Mouse (Mus musculus): ENCODE measurements around the gene Lamb3.
"Not testable (repeated sequence)": the region's sequence is repeated elsewhere in the genome, so short reads cannot be mapped to it uniquely, and the experiment has no call there.

Lamb3 gene

DNA sequence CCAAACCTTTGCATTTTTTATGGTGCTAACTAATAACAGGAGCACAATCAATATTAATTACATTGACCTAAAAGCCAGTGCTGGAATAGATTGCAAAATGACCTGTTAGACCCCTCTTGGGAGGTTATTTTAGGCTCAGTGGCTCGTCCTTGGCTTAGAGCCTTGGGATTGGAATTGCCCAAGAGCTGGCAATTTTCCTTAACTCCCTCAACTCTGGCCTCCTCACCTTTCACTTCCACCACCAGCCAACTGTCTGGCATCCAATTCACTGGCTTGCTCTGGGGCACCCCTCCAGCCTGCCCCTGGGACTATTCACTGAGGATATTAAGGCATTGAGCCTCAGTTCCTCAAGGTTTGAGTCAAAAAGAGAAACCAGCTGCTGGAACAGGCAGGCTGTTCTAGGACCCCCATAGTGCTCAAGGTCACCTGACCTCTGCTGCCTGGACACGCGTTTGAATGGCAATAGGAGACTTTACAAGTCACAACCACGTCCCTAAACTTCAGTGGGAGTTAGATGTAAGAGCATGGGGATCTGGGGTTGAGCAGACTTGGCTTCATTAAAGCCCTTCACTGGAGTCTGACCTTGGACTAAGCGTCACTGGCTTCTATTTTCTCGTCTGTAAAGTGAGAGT, 71.0 kb downstream of the Lamb3 start:
- no peak for DNase-seq (ENCODE audit: low read depth, low spot score)

DNA sequence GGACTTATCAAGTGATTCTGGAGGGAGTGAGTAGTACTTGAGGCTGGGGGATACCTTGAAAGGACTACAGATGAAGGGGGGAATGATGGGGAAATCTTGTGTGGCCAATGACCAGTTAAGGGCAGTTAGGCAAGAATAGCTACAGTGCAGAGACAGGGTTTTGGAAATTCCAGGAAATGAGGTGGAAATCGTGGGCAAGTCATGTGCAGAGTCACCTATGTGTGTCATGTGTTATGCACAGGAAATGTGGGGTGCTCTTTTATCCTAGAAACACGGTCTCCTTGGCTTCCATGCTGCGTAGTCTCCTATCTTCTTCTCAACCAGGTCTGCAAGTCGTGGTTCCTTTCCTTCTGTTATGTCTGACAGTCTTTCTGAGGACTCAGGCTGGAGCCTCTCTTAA, 72.0 kb downstream of the Lamb3 start:
- no peak for DNase-seq (ENCODE audit: low read depth, low spot score)

DNA sequence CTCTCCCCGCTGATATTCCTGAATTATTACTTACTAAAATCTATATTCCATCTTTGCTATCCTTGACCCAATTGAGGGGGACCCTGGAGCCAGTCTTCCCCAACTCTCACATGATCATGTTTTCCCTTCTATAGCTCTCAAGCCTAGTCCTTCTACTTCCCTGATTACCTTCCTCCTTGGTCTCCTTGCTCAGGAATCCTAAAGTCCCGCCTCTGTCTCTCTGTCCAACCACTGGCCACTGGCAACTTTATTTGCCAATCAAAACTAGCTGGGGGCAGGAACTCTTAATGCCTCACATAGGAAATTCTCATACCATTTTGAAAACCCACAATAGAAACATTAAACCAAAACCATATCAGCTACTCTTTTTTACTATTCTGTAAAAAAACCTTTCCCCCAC, 73.8 kb downstream of the Lamb3 start:
- DNase-seq (ENCODE audit: low read depth, low spot score), result no peak

DNA sequence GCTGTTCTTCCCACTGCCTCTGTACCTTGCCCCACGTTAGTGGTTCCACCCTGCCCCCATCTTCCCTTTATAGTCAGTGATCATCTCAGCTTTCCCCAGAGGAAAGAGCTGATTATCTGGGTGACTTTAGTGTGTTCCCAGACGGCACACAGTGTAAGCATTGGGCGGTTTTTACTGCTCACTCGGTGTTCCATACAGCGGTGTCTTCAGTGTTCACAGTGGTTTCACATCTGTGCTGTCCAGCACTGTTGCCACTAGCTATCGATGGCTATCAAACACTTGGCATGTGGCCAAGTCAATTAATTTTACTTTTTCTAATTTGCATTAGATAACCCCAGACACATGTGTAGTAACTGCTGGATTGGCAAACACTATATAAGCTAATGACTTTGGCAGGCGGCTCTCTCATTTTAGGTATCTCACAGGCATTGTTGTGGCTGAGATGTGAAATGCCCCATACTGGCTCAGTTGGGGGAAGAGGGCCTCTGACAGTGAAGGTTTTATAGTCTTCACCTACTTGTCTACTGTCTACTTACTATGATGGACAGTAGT, 76.8 kb downstream of the Lamb3 start:
- no peak for DNase-seq (ENCODE audit: low read depth, low spot score)

DNA sequence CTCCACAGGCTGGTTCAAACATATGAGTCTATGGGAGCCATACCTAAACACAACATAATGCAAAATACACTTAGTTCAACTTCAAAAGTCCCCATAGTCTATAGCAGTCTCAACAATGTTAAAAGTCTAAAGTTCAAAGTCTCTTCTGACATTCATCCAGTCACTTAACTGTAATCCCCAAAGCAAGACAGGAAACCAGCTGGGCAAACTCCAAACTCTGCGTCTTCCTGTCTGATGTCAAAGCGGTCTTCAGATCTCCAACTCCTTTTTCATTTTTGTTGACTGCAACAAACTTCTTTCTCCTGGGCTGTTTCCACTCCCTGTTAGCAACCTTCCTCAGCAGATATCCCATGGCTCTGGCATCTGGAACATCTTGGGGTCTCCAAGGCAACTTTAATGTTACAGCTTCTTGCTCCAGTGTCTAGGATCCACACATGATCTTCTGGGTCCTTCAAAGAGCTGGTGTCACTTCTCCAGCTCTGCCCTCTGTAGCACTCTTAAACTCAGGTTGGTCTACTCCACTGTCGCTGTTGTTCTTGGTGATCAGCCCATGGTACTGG, 78.3 kb downstream of the Lamb3 start:
- DNase-seq (ENCODE audit: low read depth, low spot score), result not testable (repeated sequence)

DNA sequence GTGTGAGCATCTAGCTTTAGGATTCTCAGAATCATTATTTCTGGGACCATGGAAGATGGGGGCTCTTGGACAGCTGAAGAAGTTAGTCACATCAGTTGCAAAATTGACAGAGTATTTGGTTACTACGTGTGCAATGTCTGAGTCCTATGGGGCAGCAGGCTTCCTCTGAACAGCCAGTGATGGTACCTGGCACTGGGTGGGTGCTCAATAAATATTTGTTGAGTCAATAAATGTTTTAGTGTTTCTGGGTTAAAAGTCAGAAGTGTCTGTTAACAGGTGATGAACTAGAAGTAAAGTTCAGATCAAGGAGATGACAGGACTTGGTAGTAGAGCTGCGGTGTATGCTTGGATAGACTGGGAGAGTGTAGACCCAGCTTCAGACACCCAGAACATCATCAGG, 80.1 kb downstream of the Lamb3 start:
- no peak for DNase-seq (ENCODE audit: low read depth, low spot score)

DNA sequence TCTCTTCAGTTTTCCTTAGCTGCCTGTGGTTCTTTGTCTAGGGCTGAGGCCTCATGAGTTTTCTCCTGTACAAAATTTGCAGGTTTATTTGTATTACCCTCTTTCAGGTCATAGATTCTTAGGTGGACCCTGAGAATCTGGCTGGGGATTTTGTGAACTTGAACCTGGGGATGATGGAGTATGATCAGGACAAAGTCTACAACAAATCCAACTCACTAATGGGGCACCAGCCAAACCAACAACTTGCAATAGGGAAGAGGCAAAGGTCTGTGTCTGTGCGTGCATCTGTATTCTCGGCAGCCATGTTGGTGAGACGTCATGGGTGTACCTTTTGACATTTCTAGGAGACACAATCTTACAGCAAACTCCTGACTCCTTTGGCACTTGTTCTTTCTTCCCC, 81.6 kb downstream of the Lamb3 start:
- no peak for DNase-seq (ENCODE audit: low read depth, low spot score)

DNA sequence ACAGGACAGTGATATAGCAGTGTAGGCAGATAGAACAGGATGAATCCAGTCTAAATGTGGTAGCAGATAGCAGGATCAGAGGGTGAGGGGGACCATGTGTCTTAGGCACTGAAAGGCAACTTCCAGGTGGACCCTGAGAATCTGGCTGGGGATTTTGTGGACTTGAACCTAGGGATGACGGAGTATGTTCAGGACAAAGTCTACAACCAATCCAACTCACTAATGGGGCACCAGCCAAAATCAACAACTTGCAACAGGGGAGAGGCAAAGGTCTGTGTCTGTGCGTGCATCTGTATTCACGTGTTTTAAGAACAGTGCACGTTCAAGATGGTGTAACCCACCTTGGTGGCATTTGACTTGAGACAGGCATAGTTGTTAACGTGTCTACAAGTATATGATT, 82.4 kb downstream of the Lamb3 start:
- no peak for DNase-seq (ENCODE audit: low read depth, low spot score)

DNA sequence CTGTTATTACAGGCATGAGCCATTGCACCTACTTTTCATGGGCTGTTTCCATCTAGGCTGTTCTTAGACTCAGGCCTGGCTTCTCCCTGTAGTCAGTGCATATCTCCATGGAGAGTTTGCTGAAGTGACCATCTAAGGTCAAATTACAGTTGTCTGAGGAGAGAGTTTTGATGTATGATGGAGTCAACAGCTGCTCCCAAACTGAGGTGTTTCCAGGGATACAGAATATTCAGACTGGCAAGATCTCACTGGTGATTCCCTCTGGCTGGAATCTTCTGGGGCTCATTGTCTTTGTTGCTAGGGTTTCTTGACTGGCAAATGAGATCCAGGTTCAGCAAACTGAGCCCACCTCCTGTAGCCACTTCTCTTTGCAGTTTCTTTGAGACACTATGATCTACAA, 83.2 kb downstream of the Lamb3 start:
- DNase-seq (ENCODE audit: low read depth, low spot score), result no peak

DNA sequence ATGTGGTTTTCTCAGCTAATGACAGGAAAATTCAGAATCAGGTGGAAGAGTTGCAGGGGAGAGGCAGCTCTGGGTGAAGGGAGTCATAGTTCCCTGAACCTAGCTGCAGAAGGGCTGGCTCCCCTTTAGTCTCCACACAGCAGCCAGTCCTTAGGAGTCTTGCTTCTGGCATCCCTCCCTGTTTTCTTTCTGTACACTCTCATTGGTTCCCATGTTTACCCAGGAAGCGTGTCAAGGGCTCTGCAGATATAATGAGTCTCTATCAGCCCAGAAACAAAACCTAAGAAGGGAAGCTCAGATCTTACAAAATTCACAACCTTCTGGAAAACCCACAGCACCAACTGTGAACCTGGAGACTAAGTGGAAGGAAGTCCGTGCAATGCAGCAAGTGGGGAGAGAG, 85.5 kb downstream of the Lamb3 start:
- DNase-seq (ENCODE audit: low read depth, low spot score), result no peak

DNA sequence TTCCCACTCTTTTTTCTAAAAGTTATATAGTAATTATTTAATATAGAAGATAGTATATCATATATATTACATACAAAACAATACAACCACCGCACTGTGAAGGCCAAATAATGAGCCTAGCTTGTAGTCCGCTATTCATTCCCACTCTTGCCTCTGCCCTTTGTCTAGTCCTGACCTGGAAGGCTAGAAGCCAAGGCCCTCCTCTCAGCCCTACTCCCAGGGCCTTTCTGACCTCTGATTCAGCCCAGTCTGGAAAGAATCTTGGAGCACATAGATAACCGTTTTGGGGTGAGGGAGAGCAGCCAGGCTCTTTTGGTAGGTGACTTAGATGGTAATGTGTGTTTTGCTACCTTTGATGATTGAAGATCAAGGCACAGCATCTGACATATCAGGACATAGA, 86.4 kb downstream of the Lamb3 start:
- DNase-seq (ENCODE audit: low read depth, low spot score), result no peak

DNA sequence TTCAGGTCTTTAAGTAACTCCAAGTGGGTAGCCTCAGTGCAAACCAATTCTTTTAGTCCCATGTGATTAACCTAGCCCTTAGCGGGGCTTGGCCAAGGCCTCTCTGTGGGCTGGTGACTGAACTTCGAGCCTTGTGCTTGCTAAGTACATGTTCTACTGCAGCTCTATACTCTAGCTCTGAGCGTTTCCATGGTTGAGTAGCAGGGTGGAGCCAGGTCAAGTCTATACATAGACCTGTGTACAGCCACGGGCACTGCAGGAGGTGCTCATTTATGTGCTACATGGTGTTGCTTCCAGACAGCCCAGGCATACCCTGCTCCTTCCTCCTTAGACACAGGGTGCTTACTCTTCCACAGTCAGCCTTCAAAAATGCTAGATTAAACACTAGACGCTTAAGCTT, 88.4 kb downstream of the Lamb3 start:
- DNase-seq (ENCODE audit: low read depth, low spot score), result no peak

DNA sequence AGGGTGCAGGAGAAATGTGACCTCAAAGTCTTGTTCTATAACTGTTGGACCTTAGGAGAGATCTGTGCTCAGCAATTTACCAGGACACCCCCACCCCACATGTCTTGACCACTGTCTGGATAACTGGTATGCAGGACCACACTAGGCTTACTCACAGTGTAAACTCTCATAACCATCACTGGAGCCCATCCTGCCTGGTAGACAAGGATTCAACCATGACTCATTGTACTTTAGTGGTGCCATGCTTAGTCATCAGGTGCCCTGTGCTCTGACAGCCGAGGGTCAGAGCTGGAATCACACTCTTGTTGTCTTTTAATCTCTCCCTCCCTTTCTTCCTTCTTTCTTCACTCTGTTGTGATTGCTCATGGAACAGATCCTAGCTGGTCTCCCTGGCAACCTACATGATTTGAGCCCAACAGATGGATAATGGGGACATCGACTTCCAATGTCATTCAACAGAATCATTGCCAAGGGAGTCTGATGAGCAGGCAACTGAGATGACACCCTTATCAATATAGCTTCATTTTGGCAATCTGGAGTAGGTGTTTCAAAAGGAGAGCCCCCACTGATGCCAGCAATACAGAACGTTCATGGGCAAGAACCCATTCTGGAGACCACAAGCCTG, 90.8 kb downstream of the Lamb3 start:
- DNase-seq (ENCODE audit: low read depth, low spot score), result peak; percentile 78

DNA sequence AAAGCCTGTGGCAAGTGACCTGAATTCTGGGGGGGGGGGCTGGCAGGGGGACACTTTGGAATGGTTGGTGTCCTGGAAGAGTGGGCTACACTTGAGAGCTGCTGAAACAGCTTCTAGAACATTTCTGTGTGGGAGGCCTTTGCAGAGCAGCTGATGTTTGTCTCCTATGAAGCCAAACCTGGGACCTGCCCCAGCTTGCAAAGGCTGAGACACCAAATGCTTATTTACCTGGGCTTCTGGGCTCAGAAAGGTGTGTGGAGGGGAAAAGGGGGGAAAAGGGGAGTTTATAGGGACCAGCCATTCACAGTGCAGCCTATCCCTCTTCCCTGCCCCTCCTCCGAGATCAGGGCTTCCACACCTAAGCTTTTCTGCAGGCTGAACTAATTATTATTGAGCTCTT, 92.5 kb downstream of the Lamb3 start:
- DNase-seq (ENCODE audit: low read depth, low spot score), result no peak

DNA sequence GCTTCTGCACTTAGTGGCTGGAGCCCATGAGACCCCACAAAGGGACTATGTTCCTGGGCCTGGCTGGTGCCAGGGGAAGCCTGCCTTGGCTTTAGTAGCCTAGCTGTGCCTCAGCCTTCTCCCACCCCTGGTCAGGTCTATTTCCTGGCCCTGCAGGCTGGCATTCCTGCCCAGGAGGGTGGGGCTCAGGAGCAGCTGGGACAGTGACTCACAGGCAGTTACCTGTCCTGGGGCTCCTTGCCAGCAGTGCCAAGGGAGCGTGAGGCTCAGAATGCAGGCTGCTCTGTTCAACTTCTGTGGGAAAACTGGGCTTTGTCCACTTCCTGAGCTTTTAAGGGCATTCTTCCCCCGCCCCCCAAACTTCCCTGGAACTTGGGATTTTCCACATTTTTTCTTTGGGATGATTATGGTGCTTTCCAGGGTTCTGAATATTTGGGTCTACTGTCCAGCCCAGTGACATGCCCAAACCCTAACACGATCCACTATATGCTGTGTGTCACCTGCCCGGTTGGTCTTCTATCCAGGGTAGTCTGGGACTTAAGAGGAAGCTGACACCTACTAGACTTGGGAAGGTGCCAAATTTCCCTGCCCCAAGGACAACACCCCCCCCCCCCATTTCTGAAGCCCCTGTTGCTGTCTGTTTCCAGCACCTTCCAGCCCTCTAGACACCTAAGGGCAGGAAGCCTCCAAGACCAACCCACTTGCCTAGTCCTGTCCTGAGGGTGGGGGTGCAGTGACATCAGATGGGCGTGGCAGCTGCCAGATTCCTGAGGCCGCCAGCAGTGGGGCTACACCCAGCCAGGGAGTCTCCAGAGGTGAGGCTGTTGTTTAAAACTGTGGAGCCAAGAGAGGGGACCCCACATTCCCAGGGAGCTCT, 94.0 kb downstream of the Lamb3 start:
- peak; percentile 49 for DNase-seq (ENCODE audit: low read depth, low spot score)

DNA sequence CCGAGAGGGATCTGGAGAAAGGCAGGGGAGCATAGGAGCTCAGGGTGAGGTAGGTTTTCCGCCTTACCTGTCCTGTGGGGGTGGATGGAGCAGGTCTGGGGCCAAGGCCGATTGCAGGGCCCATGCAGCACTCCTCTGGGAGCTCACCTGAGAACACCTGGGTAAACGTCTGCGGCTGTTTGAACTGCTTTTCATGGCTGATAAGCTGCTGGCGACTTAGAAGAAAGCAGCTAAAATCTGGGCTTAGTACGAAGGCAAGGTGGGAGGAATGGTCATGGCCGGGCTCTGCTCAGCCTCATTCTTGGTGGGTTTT, 94.5 kb downstream of the Lamb3 start:
- no peak for DNase-seq (ENCODE audit: low read depth, low spot score)

DNA sequence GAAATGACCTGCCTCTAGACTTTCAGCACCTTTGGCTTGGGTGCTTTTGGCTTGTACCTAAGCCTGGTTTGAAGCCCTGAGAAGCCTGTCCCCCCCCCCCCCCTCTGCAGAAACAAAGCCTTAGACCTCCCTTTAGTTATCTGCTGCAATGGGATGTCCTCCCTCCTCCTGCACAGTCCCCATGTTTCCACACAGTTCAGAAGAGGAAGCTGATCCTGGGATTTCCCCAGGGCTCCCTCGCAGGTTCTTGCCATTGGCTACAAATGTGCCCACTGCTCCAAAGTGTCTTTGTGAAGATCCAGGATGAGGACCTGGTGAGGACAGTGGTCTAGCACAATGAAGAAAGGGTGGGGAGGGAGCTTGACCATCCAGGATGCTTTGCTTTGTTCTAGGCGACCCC, 95.6 kb downstream of the Lamb3 start:
- no peak for DNase-seq (ENCODE audit: low read depth, low spot score)

DNA sequence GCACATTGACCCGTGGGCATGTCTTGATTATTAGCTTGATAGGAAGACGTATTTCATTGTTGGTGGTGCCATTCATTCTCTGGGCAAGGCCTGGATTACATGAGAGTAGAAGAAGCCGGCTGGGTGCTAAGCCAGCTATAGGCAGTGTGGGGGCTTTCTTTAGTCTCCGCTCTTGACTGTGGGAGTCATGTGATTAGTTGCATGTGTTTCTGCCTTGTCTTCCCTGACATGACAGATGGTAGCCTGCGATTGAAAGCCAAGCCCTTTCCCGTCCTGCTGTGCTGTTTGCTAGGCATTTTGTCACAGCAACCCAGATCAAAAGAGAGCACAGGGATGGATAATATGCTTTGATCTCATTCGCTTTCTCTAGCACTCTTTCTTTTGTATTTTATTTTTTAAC, 97.9 kb downstream of the Lamb3 start:
- no peak for DNase-seq (ENCODE audit: low read depth, low spot score)

DNA sequence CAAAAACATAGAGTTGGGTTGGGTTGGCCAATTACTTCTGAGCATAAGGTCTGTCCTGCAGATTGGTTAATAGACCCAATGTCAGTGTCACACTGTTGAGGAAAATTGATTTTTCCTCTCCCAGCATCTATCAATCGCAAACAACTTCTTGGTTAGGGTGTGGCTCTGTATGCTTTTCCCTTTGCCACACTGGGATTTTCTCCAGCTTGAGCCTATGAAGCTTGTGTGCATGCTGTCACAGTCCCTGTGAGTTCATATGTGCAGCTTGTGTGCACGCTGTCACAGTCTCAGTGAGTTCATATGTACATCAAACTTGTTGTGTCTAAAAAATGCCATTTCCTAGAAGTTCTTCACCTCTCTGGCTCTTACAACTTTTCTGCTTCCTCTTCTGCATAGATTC, 99.3 kb downstream of the Lamb3 start:
- no peak for DNase-seq (ENCODE audit: low read depth, low spot score)

DNA sequence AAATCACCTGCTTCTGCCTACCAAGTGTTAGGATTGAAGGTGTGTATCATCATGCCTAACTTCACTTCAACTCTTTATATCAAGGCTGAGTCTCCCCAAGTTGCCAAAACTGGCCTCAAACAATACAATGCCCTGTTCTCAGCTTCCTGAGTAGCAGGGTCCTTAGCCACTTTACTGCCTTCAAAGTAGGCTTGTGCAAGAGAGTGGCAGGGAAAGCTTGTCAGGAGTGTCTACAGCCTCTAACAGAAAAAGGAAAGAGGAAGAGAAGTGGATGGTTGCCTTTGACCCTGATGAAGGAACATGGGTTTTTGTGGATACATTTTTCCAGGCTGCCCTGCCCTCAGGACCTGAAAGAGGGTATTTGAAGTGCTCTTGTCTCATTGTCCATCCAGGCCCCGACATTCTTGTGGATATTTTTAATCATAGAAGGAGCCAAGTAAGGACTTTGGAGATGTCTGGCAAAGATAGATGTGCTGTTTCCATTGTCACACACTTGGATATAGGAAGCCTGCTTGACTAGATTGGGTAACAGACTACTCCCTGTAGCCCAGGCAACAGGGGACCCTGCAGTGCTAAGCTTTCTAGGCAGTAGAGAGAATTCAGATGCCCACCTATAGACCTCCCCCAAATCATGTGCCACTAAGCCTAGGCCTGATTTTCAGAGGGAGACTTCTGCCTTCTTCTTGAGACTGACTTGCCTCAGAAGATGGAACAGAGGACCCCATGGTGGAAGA, 102.5 kb downstream of the Lamb3 start:
- no peak for DNase-seq (ENCODE audit: low read depth, low spot score)

DNA sequence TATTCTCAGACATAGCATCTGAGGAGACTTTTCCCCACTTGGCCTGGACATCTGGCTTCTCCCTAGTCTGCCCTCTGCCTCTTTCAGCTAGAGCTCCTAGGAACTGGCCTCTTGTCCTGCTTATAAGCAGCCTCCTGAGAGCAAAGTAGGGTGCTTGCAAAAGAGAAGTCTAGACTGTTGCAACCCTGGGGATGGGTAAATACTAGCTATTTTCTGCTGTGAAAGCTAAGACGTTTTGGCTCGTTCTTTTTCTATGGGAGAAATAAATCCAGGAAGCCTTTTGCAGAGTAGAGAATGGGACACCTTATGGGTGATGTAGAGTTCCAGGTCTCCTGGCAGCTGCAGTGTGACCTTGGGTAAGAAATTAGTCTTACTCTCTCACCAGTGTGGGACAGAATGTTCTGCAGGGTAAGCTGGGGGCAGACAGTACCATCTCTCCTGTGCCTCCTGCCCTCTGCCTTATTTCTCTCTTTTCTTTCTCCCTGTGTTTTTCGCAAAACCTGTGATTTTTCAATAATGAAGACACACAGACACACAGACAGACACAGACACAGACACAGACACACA, 103.1 kb downstream of the Lamb3 start:
- DNase-seq (ENCODE audit: low read depth, low spot score), result no peak
